Mouse (Mus musculus) liver, embryonic 15.5 days (tissue): ENCODE results near the gene Mamstr. TPM values are rescaled to one million over a fixed set of nuclear protein-coding genes. Genes with fewer than 3 reads are reported as not detected.
A peak's percentile ranks its signal among the peaks of the same experiment; 100 is the strongest.
"Not testable (repeated sequence)": the region's sequence is repeated elsewhere in the genome, so short reads cannot be mapped to it uniquely, and the experiment has no call there.

Experiments used
- ATAC-seq: fragments of 200-750 bp; cut with Nextera tagmentation; 2 replicates; pipeline ENCODE4 v1.8.0; 2017; ENCODE audit warnings: moderate number of reproducible peaks, mild to moderate bottlenecking, moderate library complexity; ENCODE audit not compliant: insufficient read depth
- H3K27ac ChIP-seq: fragments of 300-500 bp; sonication (generic); replicated peaks from 2 replicates; pipeline ENCODE4 v1.5.1; 2015; ENCODE audit warnings: mild to moderate bottlenecking, inconsistent platforms
- H3K27me3 ChIP-seq: fragments of 300-500 bp; sonication (generic); 2 replicates; pipeline ENCODE4 v1.6.1; 2015; ENCODE audit warnings: mild to moderate bottlenecking, inconsistent platforms
- H3K36me3 ChIP-seq: fragments of 300-500 bp; sonication (generic); replicated peaks from 2 replicates; pipeline ENCODE4 v1.6.1; 2015; ENCODE audit warnings: moderate library complexity, mild to moderate bottlenecking, inconsistent platforms
- H3K4me1 ChIP-seq: fragments of 300-500 bp; sonication (generic); replicated peaks from 2 replicates; pipeline ENCODE4 v1.6.1; 2015; ENCODE audit warnings: inconsistent platforms
- H3K4me2 ChIP-seq: fragments of 300-500 bp; sonication (generic); 2 replicates; pipeline ENCODE4 v1.6.1; 2015; ENCODE audit warnings: moderate library complexity, mild to moderate bottlenecking, inconsistent platforms
- H3K4me3 ChIP-seq: fragments of 300-500 bp; sonication (generic); replicated peaks from 2 replicates; pipeline ENCODE4 v1.5.1; 2015; ENCODE audit warnings: mild to moderate bottlenecking, inconsistent platforms
- H3K9ac ChIP-seq: fragments of 300-500 bp; sonication (generic); 2 replicates; pipeline ENCODE4 v1.6.1; 2015; ENCODE audit warnings: moderate library complexity, mild to moderate bottlenecking, inconsistent platforms
- H3K9me3 ChIP-seq: fragments of 300-500 bp; sonication (generic); replicated peaks from 2 replicates; pipeline ENCODE4 v1.6.1; 2016; ENCODE audit warnings: inconsistent platforms
- WGBS: fragments of 180-500 bp; shearing (Covaris S2); methylation state at CpG from one replicate; pipeline ENCODE4 v1.1.7; 2015; ENCODE audit warnings: mixed read lengths; ENCODE audit not compliant: insufficient replicate concordance; 5-methylcytosine and 5-hydroxymethylcytosine counted together
- polyA plus RNA-seq: library from polyadenylated mRNA; unstranded; fragments of >200 nt; fragmentation: Nextera tagmentation; extraction: Ambion mirVana; gene quantifications from 2 replicates; pipeline ENCODE4 v1.2.1, GENCODE M21; 2015

Gene Mamstr
- polyA plus RNA-seq, 1 experiment from 2014 or later, result 1.2 TPM

- H3K27me3 ChIP-seq, result peaks cover 28% of the 10 kb centered on the region
- H3K4me3 ChIP-seq, result peak overlapping the region; percentile 45
- peak overlapping the region; percentile 59 for H3K4me2 ChIP-seq
- H3K27ac ChIP-seq, result no peak overlapping the region
- peaks cover 16% of the 10 kb centered on the region for H3K4me1 ChIP-seq
- WGBS, result 38% methylated on average over 16 of the region's 16 CpGs
- no peak for ATAC-seq
- no peak overlapping the region for H3K9ac ChIP-seq
- no peaks in the 10 kb centered on the region for H3K36me3 ChIP-seq
- H3K9me3 ChIP-seq, result no peaks in the 10 kb centered on the region
Observed at GRCm38 (mm10) chr7:45642503-45643255, 2.9 kb downstream of the Mamstr start.

- Histone ChIP-seq H3K4me2 (peak overlapping the region; percentile 59), H3K4me1 (peaks cover 16% of the 10 kb centered on the region), H3K4me3 (peak overlapping the region; percentile 45), H3K9me3 (no peaks in the 10 kb centered on the region), H3K9ac (no peak overlapping the region), H3K36me3 (no peaks in the 10 kb centered on the region), H3K27me3 (peaks cover 28% of the 10 kb centered on the region), H3K27ac (no peak overlapping the region)
- peak; percentile 78 for ATAC-seq
- WGBS, result 3% methylated on average over 28 of the region's 28 CpGs
Observed at GRCm38 (mm10) chr7:45643441-45644178, 3.8 kb downstream of the Mamstr start.

DNA sequence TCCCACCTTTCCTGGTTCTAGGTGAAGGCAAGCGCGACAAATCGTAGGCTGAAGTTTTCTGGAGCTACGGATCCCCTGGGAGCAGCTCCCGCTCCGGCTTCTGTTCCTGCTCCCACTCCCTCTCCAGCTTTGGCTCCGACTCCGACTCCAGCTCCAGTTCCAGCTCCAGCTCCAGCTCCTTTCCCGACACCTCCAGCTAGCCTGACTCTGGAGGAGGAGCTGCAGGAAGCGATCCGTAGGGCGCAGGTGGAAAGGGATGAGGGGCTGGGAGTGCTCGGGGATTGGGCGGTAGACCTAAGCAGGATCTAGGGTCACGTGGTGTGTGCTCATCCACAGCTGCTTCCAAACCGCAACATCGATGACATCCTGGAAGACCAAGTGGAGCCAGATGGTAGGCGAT lies 4.4 kb downstream of the Mamstr start:
- H3K27ac ChIP-seq, result no peak overlapping the region
- 17% methylated on average over 18 of the region's 18 CpGs for WGBS
- no peak for ATAC-seq

DNA sequence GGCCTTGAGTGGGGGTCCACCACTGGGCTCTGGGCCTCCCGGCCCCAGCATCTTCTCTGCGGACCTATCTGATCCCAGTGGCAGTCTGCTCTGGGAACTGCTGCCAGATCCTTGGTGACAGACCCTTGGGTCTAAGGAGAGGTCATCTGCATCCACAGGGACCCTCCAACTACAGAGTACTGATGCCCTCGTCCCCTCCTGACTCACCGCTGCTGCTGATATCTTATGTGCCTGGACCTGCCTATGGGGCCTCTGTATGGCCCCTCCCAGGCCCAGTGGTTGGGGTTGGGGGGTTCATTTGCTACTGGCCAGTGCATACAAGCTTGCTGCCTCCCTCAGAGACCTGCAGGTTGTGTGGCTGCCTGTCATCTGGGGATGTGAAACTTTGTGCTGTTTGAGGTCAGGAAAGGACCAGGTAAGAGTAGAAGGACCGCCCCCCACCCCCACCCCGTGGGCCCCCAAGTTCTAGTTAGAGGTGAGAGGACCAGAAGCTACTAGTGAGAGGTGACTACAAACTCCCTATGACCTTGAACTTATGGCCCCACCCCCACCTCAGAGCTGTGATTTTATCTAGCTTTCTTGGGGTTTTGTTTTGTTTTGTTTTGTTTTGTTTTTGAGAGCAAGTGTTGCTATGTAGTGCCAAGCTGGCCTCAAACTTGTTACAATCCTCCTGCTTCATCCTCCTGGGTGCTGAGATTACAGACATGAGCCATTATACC lies 5.3 kb downstream of the Mamstr start:
- H3K9ac ChIP-seq, result no peak overlapping the region
- ATAC-seq, result no peak

More for the DNA sequence above, 4.4 kb downstream of the Mamstr start:
- Histone ChIP-seq H3K9me3 (no peaks in the 10 kb centered on the region), H3K4me2 (peak overlapping the region; percentile 59), H3K36me3 (no peaks in the 10 kb centered on the region), H3K4me1 (peaks cover 16% of the 10 kb centered on the region), H3K27me3 (peaks cover 28% of the 10 kb centered on the region), H3K4me3 (peak overlapping the region; percentile 45; the same call in 1 of the 2 replicates), H3K9ac (no peak overlapping the region)

DNA sequence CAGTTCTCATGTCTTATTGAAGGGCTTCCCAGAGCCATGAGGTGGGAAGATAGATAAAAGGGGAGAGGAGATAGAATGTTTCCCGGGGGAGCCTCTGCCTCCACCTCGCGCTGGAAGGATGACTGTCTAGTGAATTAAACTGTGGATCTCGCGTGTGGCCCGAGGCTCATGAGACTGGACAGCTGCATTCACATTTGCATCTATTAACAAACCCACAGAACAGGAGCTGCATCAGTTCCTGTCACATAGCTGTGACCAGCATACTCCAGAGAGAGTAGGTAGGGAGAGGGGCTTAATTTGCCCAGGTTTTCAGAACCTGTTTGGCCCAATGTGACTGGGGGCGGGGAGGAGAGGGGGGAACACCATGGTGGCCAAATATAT lies 5.8 kb downstream of the Mamstr start:
- peaks cover 16% of the 10 kb centered on the region for H3K4me1 ChIP-seq
- H3K4me3 ChIP-seq, result no peak overlapping the region
- no peaks in the 10 kb centered on the region for H3K36me3 ChIP-seq
- no peak for ATAC-seq
- H3K9me3 ChIP-seq, result no peaks in the 10 kb centered on the region
- H3K4me2 ChIP-seq, result no peak overlapping the region
- H3K27ac ChIP-seq, result no peak overlapping the region
- 65% methylated on average over 7 of the region's 7 CpGs for WGBS
- peaks cover 28% of the 10 kb centered on the region for H3K27me3 ChIP-seq
- no peak overlapping the region for H3K9ac ChIP-seq

More for the DNA sequence above, 5.3 kb downstream of the Mamstr start:
- Histone ChIP-seq H3K27ac (no peak overlapping the region), H3K4me1 (peaks cover 16% of the 10 kb centered on the region), H3K4me2 (no peak overlapping the region), H3K36me3 (no peaks in the 10 kb centered on the region), H3K9me3 (no peaks in the 10 kb centered on the region), H3K4me3 (no peak overlapping the region), H3K27me3 (peaks cover 28% of the 10 kb centered on the region)
- 54% methylated on average over 6 of the region's 6 CpGs for WGBS

DNA sequence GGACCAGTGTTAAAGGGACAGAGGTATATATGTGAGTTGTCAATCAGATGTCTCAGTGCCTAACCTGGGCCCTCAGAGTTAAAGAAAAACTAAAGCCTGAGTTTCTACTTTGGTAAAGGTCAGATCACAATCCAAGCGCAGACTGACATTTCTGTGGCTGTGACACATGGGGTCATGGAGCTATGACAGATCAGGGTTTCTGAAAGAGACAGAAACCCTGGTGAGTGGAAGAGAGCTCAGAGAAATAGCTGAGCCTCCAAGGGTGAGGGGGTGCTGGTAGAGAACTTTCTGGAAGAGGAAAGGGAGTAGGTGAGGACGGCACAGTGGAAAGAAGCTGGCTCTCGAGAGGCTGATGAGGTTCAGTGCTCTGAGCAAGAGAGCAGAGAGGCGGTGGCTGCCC lies 6.9 kb downstream of the Mamstr start:
- 66% methylated on average over 4 of the region's 4 CpGs for WGBS
- no peak overlapping the region for H3K4me3 ChIP-seq

DNA sequence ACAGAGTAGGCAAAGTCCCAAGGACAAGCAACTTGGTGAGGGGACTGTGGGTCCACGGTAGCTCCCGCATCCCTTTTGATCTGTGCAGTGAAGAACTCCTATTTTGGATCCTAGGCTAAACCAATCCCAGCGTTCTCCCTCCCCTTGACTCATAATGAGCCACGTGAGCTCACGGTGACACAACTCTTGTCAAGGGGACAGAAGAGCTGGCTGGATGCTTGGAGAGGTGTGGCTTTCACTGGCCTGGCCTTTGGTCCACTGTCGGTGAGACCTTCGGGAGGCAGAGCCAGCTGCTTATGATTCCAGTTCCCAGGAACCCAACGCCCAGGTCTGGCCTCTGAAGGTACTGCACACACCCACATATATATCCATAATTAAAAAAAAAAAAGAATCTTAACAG lies 9.6 kb downstream of the Mamstr start:
- H3K27ac ChIP-seq, result no peak overlapping the region
- no peak overlapping the region for H3K9ac ChIP-seq
- no peaks in the 10 kb centered on the region for H3K36me3 ChIP-seq
- H3K4me3 ChIP-seq, result no peak overlapping the region
- peaks cover 13% of the 10 kb centered on the region for H3K27me3 ChIP-seq
- WGBS, result 60% methylated on average over 8 of the region's 8 CpGs
- no peak overlapping the region for H3K4me2 ChIP-seq
- no peaks in the 10 kb centered on the region for H3K4me1 ChIP-seq
- H3K9me3 ChIP-seq, result no peaks in the 10 kb centered on the region
- ATAC-seq, result no peak

More for the DNA sequence above, 6.9 kb downstream of the Mamstr start:
- H3K9ac ChIP-seq, result no peak overlapping the region
- no peaks in the 10 kb centered on the region for H3K36me3 ChIP-seq
- peaks cover 26% of the 10 kb centered on the region for H3K27me3 ChIP-seq
- H3K4me2 ChIP-seq, result no peak overlapping the region
- H3K4me1 ChIP-seq, result peaks cover 16% of the 10 kb centered on the region
- no peak overlapping the region for H3K27ac ChIP-seq
- ATAC-seq, result no peak
- H3K9me3 ChIP-seq, result no peaks in the 10 kb centered on the region

DNA sequence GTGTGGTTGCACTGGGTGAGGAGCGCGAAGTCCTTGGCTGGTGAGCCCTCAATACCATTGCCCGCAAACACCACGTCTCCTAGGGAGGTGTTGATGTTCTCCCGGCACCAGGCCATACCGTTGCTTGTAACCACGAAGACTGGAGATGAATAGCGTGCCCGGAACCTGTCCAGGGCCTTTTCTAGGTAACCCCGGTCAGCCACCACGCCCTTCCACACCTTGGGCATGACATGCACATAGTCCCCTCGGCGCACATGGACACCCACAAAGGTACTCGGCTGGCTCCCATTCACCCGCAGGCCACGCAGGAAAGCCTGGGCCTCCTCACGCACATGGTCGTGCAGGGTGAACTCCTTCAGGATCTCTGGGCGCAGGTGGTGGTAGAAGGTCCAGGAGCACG lies 10.7 kb downstream of the Mamstr start:
- not testable (repeated sequence) for H3K36me3 ChIP-seq, ATAC-seq, H3K4me3 ChIP-seq, H3K27ac ChIP-seq, H3K27me3 ChIP-seq, H3K4me2 ChIP-seq, H3K4me1 ChIP-seq, H3K9ac ChIP-seq, H3K9me3 ChIP-seq
- WGBS, result 76% methylated on average over 20 of the region's 20 CpGs

DNA sequence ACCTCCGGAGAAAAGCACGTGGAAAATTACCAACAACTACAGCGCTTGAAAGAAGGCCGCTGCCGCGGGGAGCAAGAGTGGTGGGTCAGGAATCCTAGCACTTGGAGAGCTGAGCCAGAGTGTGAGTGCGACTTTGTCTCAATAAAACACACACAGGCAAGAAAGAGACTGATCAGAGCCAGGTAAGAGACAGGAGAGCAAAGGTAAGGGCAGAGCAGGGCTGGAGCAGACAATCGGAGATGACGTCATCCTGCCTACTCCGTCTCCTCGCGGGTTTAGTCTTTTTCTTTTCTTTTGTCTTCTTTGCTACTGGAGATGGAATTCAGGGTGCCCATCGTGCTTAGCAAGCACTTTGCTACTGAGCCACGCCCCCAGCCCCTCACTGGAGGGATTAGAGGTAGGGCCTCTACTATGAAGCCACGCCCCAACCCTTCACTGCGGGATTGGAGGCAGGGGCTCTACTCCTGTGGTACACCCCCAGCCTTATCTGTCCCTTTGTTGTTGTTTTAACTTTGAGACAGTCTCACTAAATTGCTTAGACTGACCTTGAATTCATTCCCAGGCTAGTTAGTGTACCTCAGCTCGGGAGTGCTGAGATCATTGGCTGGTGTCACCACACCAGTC lies 14.8 kb downstream of the Mamstr start:
- H3K4me3 ChIP-seq, result no peak overlapping the region
- no peak overlapping the region for H3K27ac ChIP-seq
- H3K9ac ChIP-seq, result no peak overlapping the region
- no peak for ATAC-seq
- H3K9me3 ChIP-seq, result no peaks in the 10 kb centered on the region
- H3K27me3 ChIP-seq, result no peaks in the 10 kb centered on the region
- H3K4me1 ChIP-seq, result no peaks in the 10 kb centered on the region
- H3K36me3 ChIP-seq, result no peaks in the 10 kb centered on the region
- H3K4me2 ChIP-seq, result peak overlapping the region; percentile 44
- WGBS, result 36% methylated on average over 17 of the region's 17 CpGs

GRCm38 (mm10) chr7:45660746-45661478 lies 21.1 kb downstream of the Mamstr start:
- Histone ChIP-seq H3K4me3 (no peak overlapping the region), H3K27me3 (no peaks in the 10 kb centered on the region), H3K36me3 (no peaks in the 10 kb centered on the region), H3K9ac (no peak overlapping the region), H3K27ac (no peak overlapping the region), H3K4me1 (no peaks in the 10 kb centered on the region), H3K9me3 (no peaks in the 10 kb centered on the region), H3K4me2 (no peak overlapping the region)
- ATAC-seq, result no peak
- 50% methylated on average over 11 of the region's 11 CpGs for WGBS
